Mouse (Mus musculus) R1 (cell line): ENCODE results near the gene Ube2ql1.

Source experiments
- DNase-seq: peaks from one replicate; pipeline ENCODE4 v3.0.0-alpha.2; 2018; ENCODE audit warnings: low read depth, low spot score

Gene Ube2ql1

GRCm38 (mm10) chr13:69708236-69708635 is 31.5 kb downstream of the Ube2ql1 start:
- DNase-seq: no peak

DNA sequence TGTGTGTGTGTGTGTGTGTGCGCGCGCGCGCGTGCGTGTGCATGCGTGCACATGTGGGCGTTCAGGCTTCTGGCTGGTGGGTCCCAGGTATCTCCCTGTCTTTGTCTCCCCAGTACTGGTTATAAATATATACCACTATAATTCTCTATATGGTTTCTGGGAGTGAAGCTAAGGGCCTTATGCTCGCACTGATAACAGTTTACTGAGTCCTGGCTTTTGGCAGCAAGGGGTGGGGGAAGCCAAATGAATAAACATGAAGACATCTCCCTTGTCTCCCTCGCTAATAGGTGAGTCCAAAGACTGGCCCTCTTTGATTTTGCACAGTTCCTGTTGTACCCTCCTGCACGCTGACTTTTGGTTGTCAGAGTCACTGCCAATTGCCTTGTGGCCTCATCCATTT is 32.2 kb downstream of the Ube2ql1 start:
- DNase-seq: no peak

DNA sequence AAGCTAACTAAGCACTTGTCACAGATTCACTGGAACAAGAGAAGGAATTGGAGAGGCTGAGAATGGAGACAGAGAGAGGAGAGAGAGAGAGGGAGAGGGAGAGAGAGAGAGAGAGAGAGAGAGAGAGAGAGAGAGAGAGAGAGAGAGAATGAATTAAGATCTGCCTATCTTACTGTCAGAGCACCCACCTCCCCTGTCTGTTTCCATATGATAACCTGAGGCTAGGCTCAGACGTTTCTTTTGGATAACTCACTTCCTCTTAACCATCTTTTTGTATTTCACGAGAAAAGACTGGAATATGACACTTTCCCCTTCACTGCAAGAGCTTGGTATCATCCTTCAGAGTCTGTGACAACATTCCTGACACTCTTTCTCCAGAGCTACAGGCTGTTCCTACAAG is 32.8 kb downstream of the Ube2ql1 start:
- no peak for DNase-seq

- DNase-seq: peak; percentile 93
Observed at GRCm38 (mm10) chr13:69703505-69703904, 36.2 kb downstream of the Ube2ql1 start.

- DNase-seq: no peak
Observed at GRCm38 (mm10) chr13:69701397-69701796, 38.3 kb downstream of the Ube2ql1 start.

- no peak for DNase-seq
Observed at GRCm38 (mm10) chr13:69700827-69701226, 38.9 kb downstream of the Ube2ql1 start.

DNA sequence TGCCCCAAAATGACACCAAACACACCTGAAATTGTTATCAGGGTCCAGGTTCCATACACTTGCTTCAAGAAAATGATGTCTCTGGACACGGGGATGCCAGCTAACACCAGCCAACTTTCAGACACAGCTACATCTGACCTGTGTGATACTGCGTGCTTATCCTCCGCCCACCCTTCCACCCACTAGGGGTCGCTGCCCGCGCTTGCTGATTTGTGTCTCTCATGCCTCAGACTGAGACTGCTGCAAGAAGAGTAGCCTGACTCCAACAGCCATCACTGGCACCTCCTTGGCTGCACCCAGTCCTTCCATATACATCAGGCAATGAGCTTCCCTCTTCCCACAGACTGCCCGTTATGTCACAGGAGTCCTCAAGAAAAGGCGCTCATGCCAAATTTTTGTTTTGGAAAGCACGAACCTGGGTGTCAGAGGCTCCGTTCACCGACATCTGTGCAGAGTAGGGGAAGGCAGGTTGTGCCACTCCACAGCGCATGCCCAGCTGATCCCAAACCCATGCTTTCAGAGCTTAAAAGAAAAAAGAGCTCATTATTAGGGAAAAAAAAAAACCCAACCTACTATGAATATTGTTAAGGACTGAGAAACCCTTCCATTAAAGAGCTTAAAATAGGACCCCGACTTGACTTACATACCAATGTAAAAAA is 43.2 kb downstream of the Ube2ql1 start:
- DNase-seq: peak; percentile 85

GRCm38 (mm10) chr13:69691074-69691473 is 48.6 kb downstream of the Ube2ql1 start:
- DNase-seq: peak; percentile 60

DNA sequence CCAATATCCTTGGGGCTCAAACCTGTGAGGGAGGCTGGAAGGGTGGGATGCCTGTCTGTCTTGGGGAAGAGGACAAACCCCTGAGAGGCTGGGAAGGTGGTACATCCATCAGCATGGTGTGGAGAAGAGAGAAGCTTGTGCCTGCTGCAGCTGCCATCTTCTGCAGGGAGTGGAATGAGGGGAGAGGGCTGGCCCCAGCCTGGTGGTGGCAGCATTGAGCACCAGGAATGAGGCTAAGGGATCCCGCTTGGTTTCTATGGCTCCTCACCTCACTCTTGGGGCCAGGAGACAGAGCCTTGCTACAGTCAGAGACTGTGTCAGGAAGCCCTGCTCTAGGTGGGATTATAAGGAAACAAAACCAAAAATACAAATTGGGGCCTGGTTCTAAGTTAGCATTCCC is 52.7 kb downstream of the Ube2ql1 start:
- DNase-seq: no peak

DNA sequence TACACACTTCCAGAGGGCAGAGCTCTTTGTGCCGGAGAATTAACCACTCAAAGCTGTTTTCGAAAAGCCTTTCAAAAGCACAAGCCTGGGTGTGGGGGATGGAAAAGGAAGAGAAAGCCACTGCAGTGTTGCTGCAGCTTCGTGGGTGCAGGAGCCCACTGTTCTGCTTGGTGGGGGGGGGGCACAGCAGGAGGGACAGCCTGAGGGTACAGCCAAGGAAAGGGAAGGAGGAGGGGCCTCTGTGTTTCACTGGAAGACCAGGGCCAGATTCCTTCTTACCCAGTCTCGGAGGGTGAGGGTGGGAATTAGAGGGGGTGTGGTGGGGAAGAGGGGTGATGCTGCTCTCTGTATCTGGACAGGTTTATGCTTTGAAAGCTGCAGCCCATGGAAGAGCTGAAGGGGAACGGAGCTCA is 54.3 kb downstream of the Ube2ql1 start:
- no peak for DNase-seq

DNA sequence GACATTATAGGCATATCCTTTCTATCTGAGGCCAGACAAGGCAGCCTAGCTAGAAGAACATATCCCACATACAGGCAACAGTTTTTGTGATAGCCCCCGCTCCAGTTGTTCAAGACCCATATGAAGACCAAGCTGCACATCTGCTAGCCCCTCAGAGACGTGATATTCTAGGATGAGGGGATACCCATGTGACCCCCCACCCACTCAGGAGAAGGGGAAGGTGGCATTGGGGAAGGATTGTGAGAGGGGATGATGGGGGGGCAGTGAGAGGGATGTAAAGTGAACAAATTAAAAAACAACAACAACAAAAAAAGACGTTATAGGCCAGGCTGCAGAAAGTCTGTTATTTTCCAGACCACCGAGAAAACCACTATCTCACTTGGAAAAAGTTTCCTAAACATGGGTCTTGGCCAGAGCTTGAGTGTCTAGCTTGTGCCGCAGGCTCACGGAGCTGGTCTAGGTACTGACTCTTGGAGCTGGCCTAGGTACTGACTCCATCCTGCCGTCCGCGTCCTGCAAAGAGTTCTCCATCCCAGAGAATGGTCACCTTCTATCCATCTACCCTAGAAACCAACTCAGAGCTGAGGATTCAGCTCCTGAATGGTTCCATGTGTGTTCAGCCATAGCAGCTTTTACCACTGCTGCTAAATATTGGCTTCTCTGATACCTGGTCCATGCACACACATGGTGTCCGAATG is 65.6 kb downstream of the Ube2ql1 start:
- peak; percentile 31 for DNase-seq

GRCm38 (mm10) chr13:69673197-69673920 is 66.3 kb downstream of the Ube2ql1 start:
- no peak for DNase-seq

GRCm38 (mm10) chr13:69672565-69672964 is 67.1 kb downstream of the Ube2ql1 start:
- no peak for DNase-seq

- DNase-seq: no peak
Observed at GRCm38 (mm10) chr13:69672121-69672520, 67.6 kb downstream of the Ube2ql1 start.

GRCm38 (mm10) chr13:69654508-69654907 is 85.2 kb downstream of the Ube2ql1 start:
- no peak for DNase-seq
